Mouse (Mus musculus): Measurements from ENCODE around the gene Pafah1b2. TPM values are rescaled to one million over a fixed set of nuclear protein-coding genes. Genes with fewer than 3 reads are reported as not detected.

Pafah1b2 gene
- 100 to 1,000 TPM; 212 to 221 TPM for total RNA-seq (2021)

DNA sequence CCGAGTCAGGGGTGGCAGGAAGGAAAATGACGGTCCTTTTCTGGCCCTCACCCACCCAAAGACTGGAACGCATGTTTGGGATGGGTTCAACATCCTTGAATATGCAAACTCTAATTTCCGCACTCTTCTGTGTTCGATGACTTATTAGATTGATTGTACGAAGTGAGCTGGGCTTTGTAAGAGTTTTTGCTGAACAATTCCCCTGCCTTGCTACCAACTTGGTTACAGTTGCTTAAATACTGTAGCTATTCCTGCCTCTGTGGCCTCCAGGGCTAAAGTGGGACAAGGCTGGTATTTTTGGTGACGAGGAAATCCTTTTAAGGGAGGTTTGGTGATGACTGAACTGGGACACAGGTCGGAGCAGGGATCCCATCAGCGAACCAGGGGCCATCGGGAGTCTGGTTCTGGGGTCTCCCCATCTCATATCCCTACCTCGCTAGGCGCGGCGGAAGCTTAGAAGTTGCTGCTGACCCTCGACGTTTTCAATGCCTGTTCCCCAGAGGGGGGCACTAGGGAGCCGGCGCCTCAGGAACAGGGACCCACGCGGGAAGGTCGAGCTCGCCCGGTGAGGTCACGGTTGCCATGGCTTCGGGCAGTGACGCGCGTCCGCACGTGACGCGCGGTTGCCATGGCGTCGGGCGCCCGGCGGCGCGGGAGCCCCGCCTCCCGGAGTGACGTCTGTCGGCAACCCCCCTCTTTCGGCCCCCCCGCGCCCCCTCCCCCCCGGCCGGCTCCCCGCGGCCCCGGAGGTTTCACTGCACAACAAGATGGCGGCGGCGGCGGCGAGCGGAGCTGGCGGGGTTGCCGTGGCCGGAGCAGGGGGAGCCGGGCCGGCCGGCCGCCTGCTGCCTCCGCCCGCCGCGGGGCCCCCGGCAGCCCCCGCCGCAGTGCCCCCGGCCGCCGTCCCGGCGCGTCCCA is at the start of gene Pafah1b2, which contains the start of gene Sik3:
Gene Pafah1b2, minus strand, starts transcription at position 600 of the 918 bp plus-strand sequence.
Gene Sik3, plus strand, starts transcription at position 730 of the 918 bp plus-strand sequence.
- peak; percentile 91 to 93 for DNase-seq (ENCODE audit: extremely low spot score in 1 of 2, low spot score in 1 of 2)

DNA sequence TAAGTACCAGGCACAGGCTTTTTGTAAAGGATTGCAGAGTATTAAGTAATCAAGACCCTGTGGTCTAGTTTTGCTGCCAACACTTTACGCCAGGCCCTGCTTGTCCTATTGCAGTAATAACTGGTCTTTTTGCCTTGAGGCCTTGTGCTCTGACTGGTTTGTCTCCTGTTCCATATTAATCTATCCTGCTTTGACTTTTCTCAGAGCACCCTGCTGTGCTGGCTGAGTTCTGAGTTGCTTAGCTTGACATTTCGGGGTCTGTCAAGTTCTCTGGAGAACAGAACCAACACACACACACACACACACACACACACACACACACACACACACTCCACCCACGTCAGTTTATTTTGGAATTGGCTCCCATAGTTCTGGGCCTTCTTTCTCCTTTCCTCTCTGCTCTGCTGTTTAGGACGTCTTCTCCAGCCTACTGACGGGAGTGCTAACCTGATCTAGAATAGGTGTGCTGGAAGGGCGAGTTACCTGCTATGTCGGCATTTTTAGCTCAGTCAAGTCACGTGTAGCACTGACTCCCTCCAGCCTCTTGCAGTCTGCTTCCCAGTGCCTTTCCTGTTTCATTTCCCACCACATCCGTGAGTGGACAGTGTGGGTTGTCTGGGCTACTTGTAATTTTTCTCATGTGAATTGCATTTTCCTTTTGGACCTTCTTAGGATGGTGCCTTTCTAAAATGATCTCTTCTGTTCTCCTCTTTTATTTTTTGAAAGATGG is 49.4 kb upstream of the Pafah1b2 start:
- peak in 1 of 2 experiments; percentile 29 for DNase-seq (ENCODE audit: extremely low spot score in 1 of 2, low spot score in 1 of 2)

DNA sequence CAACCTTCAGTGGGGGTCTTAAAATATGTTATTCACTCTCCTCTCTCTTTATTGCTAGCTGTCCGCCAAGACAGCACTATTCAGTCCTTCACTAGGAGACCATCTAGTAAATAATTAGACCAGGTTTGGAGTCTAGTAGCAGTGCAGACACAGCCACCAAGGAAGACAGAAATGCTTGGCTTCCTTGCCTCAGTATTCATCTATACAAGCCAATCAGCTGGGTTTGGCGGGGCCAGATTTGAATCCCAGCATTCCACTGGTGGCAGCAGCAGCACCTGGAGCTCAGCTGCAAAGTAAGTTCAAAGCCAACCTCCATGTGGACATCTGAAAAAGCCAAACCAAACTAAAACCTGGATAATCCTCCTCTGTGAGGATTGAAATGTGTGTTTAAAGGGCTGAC is 47.8 kb upstream of the Pafah1b2 start:
- DNase-seq (ENCODE audit: extremely low spot score in 1 of 2, low spot score in 1 of 2): no peak

DNA sequence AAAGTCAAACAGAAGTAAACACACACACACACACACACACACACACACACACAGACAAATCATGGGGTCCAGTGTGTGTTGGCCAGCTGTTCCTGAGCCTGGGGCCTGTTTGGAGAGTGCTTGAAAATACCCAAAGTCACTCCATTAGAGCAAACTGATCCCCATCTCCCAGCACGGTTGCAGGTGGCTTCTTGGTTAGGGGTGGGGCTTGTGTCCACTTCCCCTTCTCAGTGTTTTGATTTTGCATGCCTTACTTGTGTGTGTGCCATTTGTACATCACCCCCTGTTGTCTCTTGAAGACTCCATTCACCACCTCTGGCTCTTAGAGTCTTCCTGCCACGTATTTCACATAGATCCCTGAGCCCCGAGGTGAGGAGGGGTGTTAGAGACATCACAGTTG is 45.6 kb upstream of the Pafah1b2 start:
- DNase-seq (ENCODE audit: extremely low spot score in 1 of 2, low spot score in 1 of 2): no peak

DNA sequence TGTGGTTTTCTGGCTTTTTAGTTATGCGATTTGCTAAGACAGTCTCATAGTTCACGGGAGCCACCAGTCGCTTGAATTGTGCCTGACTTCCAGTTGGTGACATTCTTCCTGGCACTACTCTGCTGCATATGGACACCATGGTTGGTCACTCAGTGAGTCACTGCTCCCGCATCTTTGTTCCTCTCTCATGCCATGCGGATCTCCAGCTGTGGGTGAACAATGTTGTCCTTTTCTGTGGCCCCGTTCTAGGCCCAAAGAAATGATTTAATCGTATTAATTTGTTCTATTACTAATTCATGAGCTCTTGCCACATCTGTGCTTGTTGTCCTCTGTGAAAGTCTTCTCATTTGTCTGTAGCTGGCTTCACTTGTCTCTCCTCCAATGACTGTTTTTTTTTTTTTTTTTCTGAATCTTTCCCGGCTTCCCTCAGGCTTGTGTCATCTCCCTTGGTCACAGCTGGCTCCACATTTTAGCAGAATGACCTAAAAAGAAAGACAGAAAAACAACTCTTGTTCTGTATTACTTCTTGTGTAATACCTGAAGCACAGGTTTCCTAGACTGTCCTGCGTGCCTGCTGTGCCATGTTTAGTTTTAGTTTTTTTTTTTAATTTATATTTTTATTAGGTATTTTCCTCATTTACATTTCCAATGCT is 40.6 kb upstream of the Pafah1b2 start:
- DNase-seq (ENCODE audit: extremely low spot score in 1 of 2, low spot score in 1 of 2): no peak

DNA sequence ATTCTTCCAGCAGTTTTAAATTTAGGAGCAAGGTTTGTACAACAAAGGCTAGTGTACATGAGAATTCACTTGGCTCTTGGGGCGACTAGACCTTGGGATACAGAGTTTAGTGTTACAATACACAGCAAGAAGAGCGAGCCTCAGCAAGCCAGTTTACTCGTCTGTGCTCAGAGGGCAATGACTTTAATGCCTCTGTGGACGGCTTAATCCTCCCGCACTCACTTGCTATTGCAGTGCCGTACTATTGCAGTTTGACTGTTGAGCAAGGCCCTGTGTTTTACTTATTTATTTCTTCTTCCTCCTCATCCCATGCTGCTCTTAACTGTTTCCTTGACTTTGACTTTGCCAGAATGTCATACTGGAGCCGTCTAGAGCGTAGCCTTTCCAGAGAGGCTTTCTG is 37.7 kb upstream of the Pafah1b2 start:
- no peak for DNase-seq (ENCODE audit: extremely low spot score in 1 of 2, low spot score in 1 of 2)

DNA sequence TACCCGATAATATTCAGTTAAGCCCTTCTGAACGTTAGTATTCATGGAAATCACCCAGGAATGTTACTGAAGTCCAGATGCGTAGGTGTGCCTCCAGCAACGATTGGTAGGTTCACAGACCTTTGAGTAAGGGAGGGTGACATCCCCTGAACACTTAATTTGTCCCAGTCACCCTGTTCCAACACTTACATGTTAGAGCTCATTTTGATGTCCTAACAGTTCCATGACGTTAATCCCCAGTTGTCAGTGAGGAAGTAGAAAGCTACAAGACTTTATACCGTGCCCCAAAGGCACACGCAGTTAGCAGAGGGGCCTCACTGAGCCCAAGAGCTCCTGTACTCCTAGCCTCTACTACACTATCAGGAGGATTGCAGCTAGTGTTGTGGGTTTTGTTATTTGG is 37.0 kb upstream of the Pafah1b2 start:
- DNase-seq (ENCODE audit: extremely low spot score in 1 of 2, low spot score in 1 of 2): no peak

DNA sequence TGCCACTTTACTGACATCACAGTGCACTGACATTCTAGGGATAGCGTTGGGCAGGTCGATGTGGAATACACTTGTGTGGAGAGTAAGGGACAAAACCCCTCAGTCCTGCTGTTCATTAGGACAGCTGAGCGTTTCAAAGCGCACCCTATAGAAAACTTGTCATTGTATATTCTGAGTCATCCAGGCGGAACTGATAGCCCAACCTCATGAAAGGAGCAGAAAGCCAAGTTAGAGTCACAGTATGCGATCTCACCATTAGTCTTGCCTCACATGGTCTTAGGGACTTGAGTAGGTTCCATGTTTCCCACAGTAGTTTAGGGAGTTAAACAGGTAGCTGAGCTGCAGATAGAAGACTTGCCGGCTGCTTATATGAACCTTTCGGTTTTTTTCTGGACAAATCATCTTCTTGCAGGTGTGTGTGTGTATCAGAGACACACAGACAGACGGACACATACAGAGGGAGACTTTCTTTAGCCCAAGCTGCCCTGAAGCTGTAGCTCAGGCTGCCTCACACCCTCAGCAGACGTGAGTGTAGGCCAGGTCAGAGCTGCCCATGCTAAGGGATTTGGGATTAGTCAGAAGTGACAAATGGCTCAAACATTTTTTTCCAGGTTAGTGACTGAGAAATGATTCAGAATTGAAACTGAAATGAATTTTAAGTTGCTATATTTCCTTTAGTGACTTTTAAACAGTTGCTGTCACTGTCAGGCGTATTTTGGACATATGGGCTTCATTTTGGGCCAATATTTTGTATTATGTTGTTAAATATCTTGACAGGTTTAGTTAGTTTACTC is 34.4 kb upstream of the Pafah1b2 start:
- DNase-seq (ENCODE audit: extremely low spot score in 1 of 2, low spot score in 1 of 2): no peak

DNA sequence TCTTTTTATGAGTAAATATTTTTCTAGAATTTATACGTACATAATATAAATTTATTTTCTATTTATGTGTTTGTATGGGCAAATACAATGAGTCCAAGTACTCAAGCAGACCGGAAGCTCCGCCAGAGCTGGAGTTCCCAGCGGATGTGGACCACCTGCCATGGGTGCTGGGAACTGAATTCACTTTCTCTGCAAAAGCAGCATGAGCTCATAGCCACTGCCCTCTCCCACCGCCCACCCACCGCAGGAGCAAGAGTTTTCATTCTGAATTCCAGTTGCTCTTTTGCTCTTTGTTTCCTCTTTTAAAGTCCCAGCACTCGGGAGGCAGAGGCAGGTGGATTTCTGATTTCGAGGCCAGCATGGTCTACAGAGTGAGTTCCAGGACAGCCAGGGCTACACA is 31.1 kb upstream of the Pafah1b2 start:
- no peak for DNase-seq (ENCODE audit: extremely low spot score in 1 of 2, low spot score in 1 of 2)

DNA sequence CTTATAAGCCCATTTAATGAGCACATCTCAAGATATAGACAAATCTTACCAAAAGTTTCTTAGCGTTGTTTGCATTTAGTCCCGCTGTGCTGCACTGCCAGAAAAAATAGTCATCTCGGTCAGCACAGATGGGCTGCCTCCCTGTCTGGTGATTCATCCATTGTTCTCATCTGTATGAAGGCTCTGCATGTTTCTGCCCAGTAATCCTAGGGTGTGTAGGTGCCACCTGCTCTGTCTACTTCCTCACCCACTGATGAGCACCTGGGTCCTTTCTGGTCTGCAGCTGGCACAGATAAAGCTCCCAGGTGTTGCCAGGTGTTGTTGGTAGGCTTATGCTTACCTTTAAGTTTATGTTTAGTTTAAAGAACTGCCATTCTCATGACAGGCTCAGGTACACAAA is 29.9 kb upstream of the Pafah1b2 start:
- no peak for DNase-seq (ENCODE audit: extremely low spot score in 1 of 2, low spot score in 1 of 2)

DNA sequence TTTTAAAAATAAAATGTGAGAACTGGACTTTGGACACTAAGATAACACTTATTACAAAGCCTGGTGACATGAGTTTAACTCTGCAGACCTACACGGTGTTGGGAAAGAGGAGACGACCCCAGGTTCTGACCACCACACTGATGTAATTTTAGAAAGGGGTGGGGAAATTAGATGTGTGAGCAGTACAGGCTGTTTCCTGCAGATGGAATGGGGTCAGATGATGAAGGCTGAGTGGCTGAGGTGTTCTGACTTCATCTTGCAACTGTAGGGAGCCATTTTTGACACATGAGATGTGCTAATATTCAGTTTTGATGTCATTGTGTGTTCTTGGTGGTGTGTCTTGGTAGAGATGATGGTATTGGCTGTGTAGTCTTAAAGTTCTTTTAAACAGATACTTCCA is 28.7 kb upstream of the Pafah1b2 start:
- no peak for DNase-seq (ENCODE audit: extremely low spot score in 1 of 2, low spot score in 1 of 2)

DNA sequence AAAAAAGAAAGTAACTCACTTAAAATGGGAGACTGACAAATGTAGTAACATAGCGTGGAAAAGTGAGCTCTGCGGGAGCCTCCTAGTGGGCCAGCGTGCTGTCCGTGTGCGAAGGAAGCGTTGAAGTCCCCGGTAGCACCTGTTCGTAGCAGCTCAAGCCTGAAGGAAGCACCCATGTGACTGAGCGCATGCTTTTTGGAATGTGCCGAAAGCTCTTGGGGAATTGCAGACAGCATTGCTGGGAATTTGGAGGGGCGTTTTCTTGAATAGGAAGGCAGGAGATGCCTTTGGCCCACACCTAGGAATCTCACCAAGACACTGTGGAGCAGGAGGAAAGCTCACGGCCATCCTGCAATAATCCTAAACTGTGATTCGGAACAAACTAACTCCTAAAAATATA is 26.3 kb upstream of the Pafah1b2 start:
- no peak for DNase-seq (ENCODE audit: extremely low spot score in 1 of 2, low spot score in 1 of 2)

DNA sequence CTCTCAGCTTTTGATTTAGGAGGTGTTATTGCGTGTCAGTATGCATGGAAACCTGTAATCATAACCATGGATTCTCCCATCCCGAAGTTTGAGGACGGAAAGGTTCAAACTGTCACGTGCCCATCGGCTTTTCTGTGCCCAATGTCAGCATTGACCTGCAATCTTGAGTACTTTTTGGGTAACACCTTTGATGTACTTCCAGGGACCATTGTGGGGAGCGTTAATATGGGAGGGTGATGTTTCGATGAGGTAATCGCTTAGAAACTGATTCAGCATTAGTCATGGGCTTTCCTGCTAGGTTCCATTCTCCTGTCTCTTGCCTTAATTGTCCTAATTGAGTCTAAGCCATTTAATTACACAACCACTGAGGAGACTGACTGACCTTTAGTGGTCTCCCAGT is 24.4 kb upstream of the Pafah1b2 start:
- no peak for DNase-seq (ENCODE audit: extremely low spot score in 1 of 2, low spot score in 1 of 2)

DNA sequence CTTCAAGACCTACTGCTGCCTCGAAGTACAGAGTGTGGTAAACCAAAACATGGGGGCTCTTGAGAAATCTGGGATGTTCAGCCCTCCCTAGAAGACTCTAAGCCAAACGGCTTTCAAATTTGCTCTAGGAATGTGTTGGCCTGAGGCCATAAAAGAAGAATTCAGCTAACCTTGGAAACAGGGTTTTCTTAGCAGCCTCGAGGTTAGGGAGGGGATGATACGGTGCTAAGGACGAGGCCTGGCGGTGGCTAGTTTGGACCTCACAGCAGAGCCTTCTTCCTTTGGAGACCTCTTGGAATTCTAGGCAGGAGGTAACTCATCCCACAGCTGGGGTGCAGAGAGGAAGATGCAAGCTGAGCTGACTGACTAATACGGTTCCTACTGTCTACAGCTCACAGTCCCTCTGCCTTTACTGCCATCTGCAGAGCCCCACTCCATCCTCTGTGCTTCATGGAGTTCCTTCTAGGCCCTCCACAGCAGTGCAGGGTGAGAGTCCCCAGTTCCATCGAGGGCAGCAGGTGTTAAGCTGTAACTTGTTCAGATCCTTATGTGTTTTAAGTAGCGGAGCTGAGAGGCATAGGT is 22.9 kb upstream of the Pafah1b2 start:
- DNase-seq (ENCODE audit: extremely low spot score in 1 of 2, low spot score in 1 of 2): no peak

DNA sequence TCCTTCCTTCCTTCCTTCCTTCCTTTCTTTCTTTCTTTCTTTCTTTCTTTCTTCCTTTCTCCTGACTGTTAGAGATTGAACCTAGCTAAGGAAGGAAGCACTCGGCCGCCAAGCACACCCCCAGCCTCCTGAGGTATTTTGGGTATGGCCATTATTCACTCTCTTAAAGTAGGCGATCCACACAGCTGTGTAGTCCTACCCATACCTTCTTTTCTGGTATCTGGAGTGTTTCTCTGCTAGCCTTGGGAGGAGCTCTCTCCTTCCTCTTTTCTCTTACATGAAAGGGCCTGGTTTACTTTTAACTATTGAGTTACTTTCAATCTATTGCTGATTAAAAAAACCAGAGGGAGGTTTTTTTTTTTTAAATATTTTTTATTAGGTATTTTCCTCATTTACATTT is 21.4 kb upstream of the Pafah1b2 start:
- no peak for DNase-seq (ENCODE audit: extremely low spot score in 1 of 2, low spot score in 1 of 2)

DNA sequence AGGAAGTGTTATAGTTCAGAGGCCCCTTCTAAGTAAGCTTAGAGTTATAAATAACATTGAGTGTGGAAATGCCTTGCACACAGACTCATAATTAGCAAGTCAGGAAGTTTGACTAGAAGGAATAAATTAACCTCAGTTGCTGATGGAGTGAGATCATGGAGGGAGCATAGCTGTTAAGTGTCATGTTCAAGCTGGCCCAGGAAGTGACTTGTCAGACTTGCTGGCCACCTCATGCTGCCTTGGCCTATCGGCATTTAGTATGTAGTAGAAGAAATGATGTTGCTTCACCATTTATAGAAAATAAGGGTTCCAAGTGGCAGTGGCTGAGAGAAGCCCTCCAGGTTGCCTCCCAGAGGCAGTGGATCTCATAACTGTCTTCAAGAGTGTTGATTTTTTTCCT is 20.6 kb upstream of the Pafah1b2 start:
- DNase-seq (ENCODE audit: extremely low spot score in 1 of 2, low spot score in 1 of 2): no peak

DNA sequence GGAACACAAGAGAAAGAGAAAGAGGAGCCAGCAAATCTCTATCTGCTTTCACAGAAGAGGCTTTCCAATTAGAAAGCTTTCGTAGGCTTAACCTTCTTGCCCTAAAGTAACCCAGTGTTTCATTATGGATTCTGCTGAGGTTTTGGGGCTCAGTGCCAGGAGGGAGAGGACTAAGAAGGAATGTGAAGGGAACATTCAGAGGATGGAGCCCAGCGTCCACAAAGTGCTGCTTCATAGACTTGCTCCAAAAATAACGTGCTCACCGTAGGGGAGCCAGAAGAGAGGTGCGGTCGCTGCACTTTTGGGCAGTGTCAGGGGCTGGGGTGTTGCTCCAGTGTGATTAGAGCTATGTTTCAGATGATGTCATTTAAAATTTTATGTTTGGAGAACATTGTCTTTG is 19.7 kb upstream of the Pafah1b2 start:
- DNase-seq (ENCODE audit: extremely low spot score in 1 of 2, low spot score in 1 of 2): no peak

DNA sequence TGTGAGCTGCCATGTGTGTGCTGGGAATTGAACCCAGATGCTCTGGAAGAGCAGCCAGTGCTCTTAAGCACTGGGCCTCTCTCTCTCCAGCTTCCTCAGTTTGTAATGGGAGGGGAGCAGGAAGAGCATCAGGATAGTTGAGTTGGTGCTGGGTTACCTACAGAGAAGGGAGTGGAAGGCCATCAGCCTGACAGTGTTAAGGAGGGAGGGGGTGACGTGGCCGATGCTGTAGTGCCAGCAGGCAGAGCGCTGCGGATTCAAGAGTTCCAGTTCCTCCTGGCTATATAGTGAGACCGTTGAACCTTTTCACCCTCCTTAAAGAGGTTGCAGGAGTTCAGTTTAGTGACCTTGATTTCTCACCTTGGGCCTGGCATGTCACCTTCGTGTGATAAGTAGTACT is 18.5 kb upstream of the Pafah1b2 start:
- DNase-seq (ENCODE audit: extremely low spot score in 1 of 2, low spot score in 1 of 2): no peak

DNA sequence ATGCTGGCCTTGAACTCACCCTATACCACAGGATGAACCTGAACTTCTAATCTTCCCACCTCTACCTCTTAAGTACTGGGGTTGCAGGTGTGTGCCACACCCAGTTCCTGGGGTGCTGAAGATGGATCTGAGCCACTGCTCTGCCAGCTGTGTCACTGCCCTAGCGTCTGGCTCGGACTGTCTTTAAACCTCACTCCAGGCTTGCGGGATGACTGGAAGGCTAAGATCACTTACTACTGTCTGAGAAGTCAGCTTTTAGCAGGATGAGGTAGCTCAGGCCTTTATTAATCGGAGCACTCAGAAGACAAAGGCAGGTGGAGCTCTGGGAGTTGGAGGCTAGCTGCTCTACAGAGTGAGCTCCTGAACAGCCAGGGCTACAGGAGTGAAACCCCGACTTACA is 17.7 kb upstream of the Pafah1b2 start:
- DNase-seq (ENCODE audit: extremely low spot score in 1 of 2, low spot score in 1 of 2): no peak

DNA sequence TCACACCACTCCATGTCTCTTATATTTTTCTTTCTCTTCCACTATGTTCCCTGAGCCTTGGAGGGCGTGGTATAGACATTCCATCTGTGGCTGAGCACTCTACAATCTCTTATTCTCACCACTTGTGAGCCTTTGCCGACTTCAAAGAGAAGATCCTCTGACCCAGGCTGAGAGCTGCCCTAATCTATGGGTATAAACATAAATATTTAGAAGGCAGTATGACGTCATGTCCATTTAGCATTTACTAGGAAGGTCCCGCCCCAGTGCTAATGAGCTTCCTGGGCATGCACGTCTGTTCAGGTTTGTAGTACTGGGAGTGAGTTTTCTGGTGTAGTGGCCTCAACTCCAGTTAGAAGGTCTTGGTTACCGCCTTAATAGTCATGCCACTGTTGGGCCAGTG is 17.0 kb upstream of the Pafah1b2 start:
- DNase-seq (ENCODE audit: extremely low spot score in 1 of 2, low spot score in 1 of 2): no peak
